Comparison of ENCODE assay signal across 10 mouse cellular contexts in the genomic region with DNA sequence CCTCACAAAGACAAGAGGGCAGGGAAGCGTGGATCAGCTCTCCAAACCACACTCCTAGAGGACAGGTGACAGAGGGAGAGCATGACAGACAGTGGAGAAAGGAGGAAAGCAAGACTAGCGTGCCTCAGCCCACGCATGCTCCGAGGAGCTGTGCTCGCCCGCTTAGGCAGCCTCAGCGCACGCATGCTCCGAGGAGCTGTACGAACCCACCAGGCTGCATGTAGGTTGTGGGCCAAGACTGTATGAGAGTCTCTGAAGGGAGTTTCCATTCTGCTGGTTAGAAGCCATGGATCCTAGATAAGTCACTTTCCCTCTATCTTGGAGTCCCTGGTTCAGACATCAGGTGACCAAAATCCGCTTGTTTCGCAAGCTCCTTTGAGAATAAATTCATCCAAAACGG. TPM values are rescaled to one million over a fixed set of nuclear protein-coding genes. Genes with fewer than 3 reads are reported as not detected.
A peak's percentile ranks its signal among the peaks of the same experiment; 100 is the strongest.
DNase-seq lines count a peak whose midpoint lies in the region; ATAC-seq and TF ChIP-seq lines count a peak whose summit lies in the region.
"Had no signal": no experiment of that assay in that cellular context is flagged by ENCODE, and none has a peak within 500 bp of the region (broad histone marks: within the 10 kb centered on the region; RNA-seq: fewer than 3 reads in every experiment).

No protein-coding gene starts in this region.

- no peak for TF ChIP-seq EP300 in liver, embryonic 14.5 days (IDR thresholded peaks at IDR 0.05; ENCODE audit: low read depth)

- H3K27me3 ChIP-seq in hindbrain, embryonic 11.5 days (ENCODE audit: control insufficient read depth, insufficient read depth, low read length): no peaks in the 10 kb centered on the region
- H3K27me3 ChIP-seq in liver, embryonic 14.5 days (ENCODE audit: control insufficient read depth, insufficient read depth, low read length): no peaks in the 10 kb centered on the region; the same call in 1 of the 2 replicates
- H3K27me3 ChIP-seq: Patski had no signal

- WGBS in hindbrain, embryonic 11.5 days: 10% methylated on average over 13 of the region's 13 CpGs
- WGBS in liver, embryonic 14.5 days (ENCODE audit: insufficient replicate concordance): 7% methylated on average over 13 of the region's 13 CpGs

- peak overlapping the region; percentile 96 for H3K27ac ChIP-seq in hindbrain, embryonic 11.5 days (ENCODE audit: low read depth, low read length)
- H3K27ac ChIP-seq in liver, embryonic 14.5 days: no peak overlapping the region
- H3K27ac ChIP-seq: macrophage had no signal

- peak overlapping the region; percentile 39 for H3K4me2 ChIP-seq in hindbrain, embryonic 11.5 days (replicated peaks; ENCODE audit: low read depth, low read length)
- peak overlapping the region; percentile 76 for H3K4me2 ChIP-seq in liver, embryonic 14.5 days (ENCODE audit: low read depth)

- no peak for TF ChIP-seq CTCF in liver, embryonic 14.5 days (IDR thresholded peaks at IDR 0.05; ENCODE audit: low read depth)

- H3K4me1 ChIP-seq in hindbrain, embryonic 11.5 days (replicated peaks; ENCODE audit: control insufficient read depth, insufficient read depth, low read length): peaks cover 3% of the 10 kb centered on the region
- H3K4me1 ChIP-seq in liver, embryonic 14.5 days (replicated peaks; ENCODE audit: control insufficient read depth in 2 of 2, insufficient read depth in 2 of 2, low read length in 1 of 2): peaks cover 8 to 13% of the 10 kb centered on the region in 2 experiments

- peak overlapping the region; percentile 14 for H3K4me3 ChIP-seq in hindbrain, embryonic 11.5 days (ENCODE audit: low read depth, low read length)
- peak overlapping the region; percentile 14 to 21 for H3K4me3 ChIP-seq in liver, embryonic 14.5 days (ENCODE audit: insufficient read depth in 1 of 2, low read depth in 2 of 2, low read length in 2 of 2)

- peak overlapping the region; percentile 38 for H3K9ac ChIP-seq in hindbrain, embryonic 11.5 days (ENCODE audit: low read depth, low read length)
- no peak overlapping the region; the same call in none of the 2 replicates for H3K9ac ChIP-seq in liver, embryonic 14.5 days (replicated peaks)

- H3K36me3 ChIP-seq in hindbrain, embryonic 11.5 days (ENCODE audit: control insufficient read depth, insufficient read depth, low read length): no peaks in the 10 kb centered on the region
- no peaks in the 10 kb centered on the region for H3K36me3 ChIP-seq in liver, embryonic 14.5 days (replicated peaks; ENCODE audit: control insufficient read depth, insufficient read depth, low read depth)

- peak; percentile 86 for ATAC-seq in hindbrain, embryonic 11.5 days (ENCODE audit: low FRiP score)
- ATAC-seq in liver, embryonic 14.5 days (ENCODE audit: insufficient read depth): peak; percentile 57
- no peak for ATAC-seq in activated CD4-positive, CD25-positive, alpha-beta regulatory T cell, adult 4 months
- ATAC-seq: Patski had no signal

- DNase-seq in kidney, postnatal 4 days: peak; percentile 24 to 49
- DNase-seq in kidney, postnatal 36 days: no peak
- DNase-seq in embryo, embryonic 9.5 days (ENCODE audit: extremely low spot score): peak; percentile 55
- peak; percentile 76 for DNase-seq in hindbrain, embryonic 11.5 days (ENCODE audit: low spot score)
- no peak for DNase-seq in liver, embryonic 14.5 days (ENCODE audit: low read depth in 3 of 3, low spot score in 3 of 3)
- DNase-seq in right cerebral cortex, postnatal 36 days (ENCODE audit: low spot score in 2 of 2): peak; percentile 50 to 81
- DNase-seq in urinary bladder, postnatal 4 days (ENCODE audit: low spot score in 2 of 2): no peak

- no peaks in the 10 kb centered on the region for H3K9me3 ChIP-seq in hindbrain, embryonic 11.5 days (ENCODE audit: control insufficient read depth, low read length)
- no peaks in the 10 kb centered on the region for H3K9me3 ChIP-seq in liver, embryonic 14.5 days (ENCODE audit: control insufficient read depth, low read length)

RNA-seq across cellular contexts. Expression of gene Mtcl1, which starts 29.8 kb away (rescaled TPM):
- 47.9 and 59.8 TPM in 2 replicates for polyA plus RNA-seq in hindbrain, embryonic 11.5 days (2014; fragmentation: Nextera tagmentation; extraction: Ambion mirVana)
- polyA plus RNA-seq in liver, embryonic 14.5 days (2012; rRNA removed): 0.08 and 0.17 TPM in 2 replicates
- polyA plus RNA-seq in liver, embryonic 14.5 days (2014; fragmentation: Nextera tagmentation; extraction: Ambion mirVana): 0.06 TPM in 1 of 2 replicates, not detected in the other
- polyA plus RNA-seq in activated CD4-positive, CD25-positive, alpha-beta regulatory T cell, adult 4 months (2017; shearing (Covaris generic)): not detected
- polyA plus RNA-seq: macrophage had no signal

RNA-seq across cellular contexts. Expression of gene Rab12, which starts 40.2 kb away (rescaled TPM):
- 44.1 and 45.2 TPM in 2 replicates for polyA plus RNA-seq in hindbrain, embryonic 11.5 days (2014; fragmentation: Nextera tagmentation; extraction: Ambion mirVana)
- polyA plus RNA-seq in liver, embryonic 14.5 days (2012; rRNA removed): 5.3 and 8.4 TPM in 2 replicates
- polyA plus RNA-seq in liver, embryonic 14.5 days (2014; fragmentation: Nextera tagmentation; extraction: Ambion mirVana): 5.4 and 7.2 TPM in 2 replicates
- polyA plus RNA-seq in activated CD4-positive, CD25-positive, alpha-beta regulatory T cell, adult 4 months (2017; shearing (Covaris generic)): 10 to 100 TPM in 1 of 2 experiments, 1 to 10 TPM in 1; 7.2 to 14.1 TPM

Comparison
In these comparisons a context has a peak if more than half of its experiments do, and no peak if none do; other contexts are left out.
1. DNase-seq: peak in kidney, postnatal 4 days (2 of 2), embryo, embryonic 9.5 days (single experiment), hindbrain, embryonic 11.5 days (single experiment) and right cerebral cortex, postnatal 36 days (2 of 2); none in kidney, postnatal 36 days (0 of 2), liver, embryonic 14.5 days (0 of 3) and urinary bladder, postnatal 4 days (0 of 2).
2. RNA of gene Mtcl1, which starts 29.8 kb away (polyA plus RNA-seq): 47.9 to 59.8 TPM in hindbrain, embryonic 11.5 days; 0.06 to 0.17 TPM in liver, embryonic 14.5 days and not detected in activated CD4-positive, CD25-positive, alpha-beta regulatory T cell, adult 4 months; every median in the first group is over 10 times any median in the second.